Mouse (Mus musculus): ENCODE results near the gene Rbm31y.
"Not testable (repeated sequence)": the region's sequence is repeated elsewhere in the genome, so short reads cannot be mapped to it uniquely, and the experiment has no call there.

Rbm31y gene

DNA sequence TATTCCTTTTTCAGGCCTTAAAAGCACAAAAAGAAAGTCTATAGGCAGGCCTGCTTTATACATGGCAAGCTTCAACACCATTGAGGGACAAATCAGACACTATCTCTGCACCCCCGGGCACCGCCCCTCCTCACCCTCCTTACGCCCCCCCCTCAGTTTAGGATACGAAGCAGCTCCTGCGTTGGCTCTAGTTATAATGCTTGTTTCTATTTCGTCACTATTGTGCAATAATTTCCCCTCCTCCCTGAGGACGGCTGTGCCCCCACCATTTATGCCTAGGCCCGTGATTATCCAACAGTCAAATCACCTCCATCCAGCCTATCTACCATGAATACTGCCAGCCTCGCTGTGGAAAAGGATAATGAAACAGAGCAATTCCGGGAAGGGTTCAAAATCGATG lies at the start of gene Rbm31y:
Gene Rbm31y, plus strand, starts transcription at position 301 of the 400 bp plus-strand sequence.
- DNase-seq (ENCODE audit: low read depth, low spot score) = not testable (repeated sequence)

Data from embryo, embryonic 11.5 days (tissue).